Mouse (Mus musculus) limb, embryonic 12.5 days (tissue): ENCODE measurements around the gene Gm28551. TPM values are rescaled to one million over a fixed set of nuclear protein-coding genes. Genes with fewer than 3 reads are reported as not detected.
"Not testable (repeated sequence)": the region's sequence is repeated elsewhere in the genome, so short reads cannot be mapped to it uniquely, and the experiment has no call there.

Experiments
- ATAC-seq: fragments of 200-750 bp; cut with Nextera tagmentation; 2 replicates; pipeline ENCODE4 v1.8.0; 2017; ENCODE audit warnings: low read depth, moderate TSS enrichment; ENCODE audit not compliant: insufficient number of reproducible peaks, insufficient read depth, low FRiP score, low TSS enrichment
- H3K27ac ChIP-seq: fragments of 300-500 bp; sonication (generic); 2 replicates; pipeline ENCODE4 v1.5.1; 2016; ENCODE audit warnings: mild to moderate bottlenecking, moderate library complexity
- H3K27me3 ChIP-seq: fragments of 300-500 bp; sonication (generic); 2 replicates; pipeline ENCODE4 v1.6.1; 2016; ENCODE audit warnings: mild to moderate bottlenecking, moderate library complexity
- H3K36me3 ChIP-seq: fragments of 300-500 bp; sonication (generic); 2 replicates; pipeline ENCODE4 v1.6.1; 2016; ENCODE audit warnings: mild to moderate bottlenecking, moderate library complexity
- H3K4me1 ChIP-seq: fragments of 300-500 bp; sonication (generic); replicated peaks from 2 replicates; pipeline ENCODE4 v1.6.1; 2016
- H3K4me2 ChIP-seq: fragments of 300-500 bp; sonication (generic); 2 replicates; pipeline ENCODE4 v1.6.1; 2016; ENCODE audit warnings: mild to moderate bottlenecking, moderate library complexity
- H3K4me3 ChIP-seq: fragments of 300-500 bp; sonication (generic); replicated peaks from 2 replicates; pipeline ENCODE4 v1.5.1; 2016; ENCODE audit warnings: mild to moderate bottlenecking
- H3K9ac ChIP-seq: fragments of 300-500 bp; sonication (generic); replicated peaks from 2 replicates; pipeline ENCODE4 v1.6.1; 2016; ENCODE audit warnings: mild to moderate bottlenecking, moderate library complexity
- H3K9me3 ChIP-seq: fragments of 300-500 bp; sonication (generic); 2 replicates; pipeline ENCODE4 v1.6.1; 2016; ENCODE audit warnings: mild to moderate bottlenecking, moderate library complexity
- WGBS: fragments of 180-500 bp; shearing (Covaris S2); methylation state at CpG from one replicate; pipeline ENCODE4 v1.1.7; 2016; 5-methylcytosine and 5-hydroxymethylcytosine counted together
- polyA plus RNA-seq: library from polyadenylated mRNA; unstranded; fragments of >200 nt; fragmentation: Nextera tagmentation; extraction: Ambion mirVana; gene quantifications from 2 replicates; pipeline ENCODE4 v1.2.1, GENCODE M21; 2016

Gm28551 gene
- 0.87 and 1.1 TPM in 2 replicates for polyA plus RNA-seq

GRCm38 (mm10) chr1:53352327-53353261, at the start of gene Gm28551, which contains the start of the genes Asdurf and Asnsd1:
TSS of gene Gm28551 (minus strand) at chr1:53352667.
TSS of gene Asdurf (minus strand) at chr1:53352619.
TSS of gene Asnsd1 (minus strand) at chr1:53352752.
- Histone ChIP-seq H3K27ac (peak within 1 kb of the TSS; percentile 90), H3K9me3 (no peaks in the 10 kb centered on the region), H3K4me1 (peaks cover 7% of the 10 kb centered on the region), H3K36me3 (peaks cover 26% of the 10 kb centered on the region), H3K9ac (peak within 1 kb of the TSS; percentile 91), H3K4me3 (peak within 1 kb of the TSS; percentile 86), H3K27me3 (no peaks in the 10 kb centered on the region), H3K4me2 (peak within 1 kb of the TSS; percentile 57)
- WGBS, result under 1% methylated on average over 44 of the region's 44 CpGs
- ATAC-seq, result peak; percentile 98

GRCm38 (mm10) chr1:53393936-53394760, 41.7 kb upstream of the Gm28551 start:
- not testable (repeated sequence) for H3K4me1 ChIP-seq, H3K9me3 ChIP-seq, H3K27me3 ChIP-seq, ATAC-seq, H3K36me3 ChIP-seq
- WGBS, result 31% methylated on average over 21 of the region's 21 CpGs
- H3K9ac ChIP-seq, result 0 out of 2 replicates have a peak overlapping the region, but pooled peaks have one; percentile 27
- peak overlapping the region; percentile 45 for H3K4me2 ChIP-seq
- H3K27ac ChIP-seq, result peak overlapping the region; percentile 56
- H3K4me3 ChIP-seq, result peak overlapping the region; percentile 18; the same call in 1 of the 2 replicates

- no peaks in the 10 kb centered on the region for H3K36me3 ChIP-seq
- H3K9me3 ChIP-seq, result peaks cover 13% of the 10 kb centered on the region
- H3K27ac ChIP-seq, result no peak overlapping the region
- ATAC-seq, result no peak
- no peak overlapping the region for H3K4me3 ChIP-seq
- no peak overlapping the region for H3K4me2 ChIP-seq
- no peaks in the 10 kb centered on the region for H3K27me3 ChIP-seq
- 94% methylated on average over 12 of the region's 14 CpGs for WGBS
- H3K9ac ChIP-seq, result no peak overlapping the region
- 0 out of 2 replicates have a peak, but pooled peaks cover under 1% of the 10 kb centered on the region for H3K4me1 ChIP-seq
Observed at GRCm38 (mm10) chr1:53388762-53389161, 36.3 kb upstream of the Gm28551 start.

- 72% methylated on average over 6 of the region's 6 CpGs for WGBS
- H3K9ac ChIP-seq, result no peak overlapping the region
- H3K4me1 ChIP-seq, result no peaks in the 10 kb centered on the region
- H3K27ac ChIP-seq, result no peak overlapping the region
- H3K9me3 ChIP-seq, result peaks cover 6% of the 10 kb centered on the region; the same call in 1 of the 2 replicates
- H3K27me3 ChIP-seq, result no peaks in the 10 kb centered on the region
- no peak overlapping the region for H3K4me2 ChIP-seq
- H3K4me3 ChIP-seq, result no peak overlapping the region
- H3K36me3 ChIP-seq, result no peaks in the 10 kb centered on the region
- ATAC-seq, result no peak
Observed at GRCm38 (mm10) chr1:53384085-53384688, 31.7 kb upstream of the Gm28551 start.

GRCm38 (mm10) chr1:53377731-53378130, 25.3 kb upstream of the Gm28551 start:
- H3K4me3 ChIP-seq, result no peak overlapping the region
- no peak overlapping the region for H3K9ac ChIP-seq
- no peak overlapping the region for H3K4me2 ChIP-seq
- no peaks in the 10 kb centered on the region for H3K9me3 ChIP-seq
- no peaks in the 10 kb centered on the region for H3K27me3 ChIP-seq
- no peaks in the 10 kb centered on the region for H3K36me3 ChIP-seq
- no peaks in the 10 kb centered on the region for H3K4me1 ChIP-seq
- no peak for ATAC-seq
- 82% methylated on average over 3 of the region's 3 CpGs for WGBS
- H3K27ac ChIP-seq, result no peak overlapping the region

- not testable (repeated sequence) for H3K4me2 ChIP-seq, H3K9ac ChIP-seq, H3K4me3 ChIP-seq, ATAC-seq, H3K27me3 ChIP-seq, H3K36me3 ChIP-seq, H3K4me1 ChIP-seq, H3K9me3 ChIP-seq, H3K27ac ChIP-seq
- WGBS, result 94% methylated on average over 2 of the region's 2 CpGs
Observed at GRCm38 (mm10) chr1:53375965-53376364, 23.5 kb upstream of the Gm28551 start.

- ATAC-seq, result no peak
- Histone ChIP-seq H3K9me3 (no peaks in the 10 kb centered on the region), H3K4me3 (no peak overlapping the region), H3K4me1 (no peaks in the 10 kb centered on the region), H3K36me3 (no peaks in the 10 kb centered on the region), H3K4me2 (no peak overlapping the region), H3K27ac (no peak overlapping the region), H3K27me3 (no peaks in the 10 kb centered on the region), H3K9ac (no peak overlapping the region)
Observed at GRCm38 (mm10) chr1:53358988-53359387, 6.5 kb upstream of the Gm28551 start.

- H3K27ac ChIP-seq, result no peak overlapping the region
- H3K36me3 ChIP-seq, result peaks cover 51% of the 10 kb centered on the region
- H3K4me2 ChIP-seq, result no peak overlapping the region
- H3K4me3 ChIP-seq, result no peak overlapping the region
- H3K4me1 ChIP-seq, result no peaks in the 10 kb centered on the region
- no peak for ATAC-seq
- no peak overlapping the region for H3K9ac ChIP-seq
- H3K9me3 ChIP-seq, result peaks cover 10% of the 10 kb centered on the region; the same call in 1 of the 2 replicates
- over 99% methylated on average over 2 of the region's 2 CpGs for WGBS
- no peaks in the 10 kb centered on the region for H3K27me3 ChIP-seq
Observed at GRCm38 (mm10) chr1:53341071-53341470, 11.4 kb downstream of the Gm28551 start.

GRCm38 (mm10) chr1:53337403-53337802, 15.1 kb downstream of the Gm28551 start:
- 83% methylated on average over 2 of the region's 2 CpGs for WGBS
- not testable (repeated sequence) for H3K9ac ChIP-seq, ATAC-seq

GRCm38 (mm10) chr1:53335465-53335864, 17.0 kb downstream of the Gm28551 start:
- ATAC-seq, result no peak

More at GRCm38 (mm10) chr1:53337403-53337802, 15.1 kb downstream of the Gm28551 start:
- not testable (repeated sequence) for H3K4me3 ChIP-seq, H3K9me3 ChIP-seq, H3K27ac ChIP-seq, H3K4me1 ChIP-seq, H3K27me3 ChIP-seq, H3K4me2 ChIP-seq
- peaks cover 22% of the 10 kb centered on the region for H3K36me3 ChIP-seq

GRCm38 (mm10) chr1:53333527-53333926, 18.9 kb downstream of the Gm28551 start:
- not testable (repeated sequence) for H3K4me3 ChIP-seq, H3K4me2 ChIP-seq, H3K9me3 ChIP-seq, H3K36me3 ChIP-seq, H3K27ac ChIP-seq, H3K27me3 ChIP-seq, H3K9ac ChIP-seq, H3K4me1 ChIP-seq, ATAC-seq
- 90% methylated on average over 5 of the region's 5 CpGs for WGBS

More at GRCm38 (mm10) chr1:53335465-53335864, 17.0 kb downstream of the Gm28551 start:
- Histone ChIP-seq H3K27ac (no peak overlapping the region), H3K9ac (no peak overlapping the region), H3K4me3 (no peak overlapping the region), H3K36me3 (peaks cover 3% of the 10 kb centered on the region), H3K4me2 (no peak overlapping the region), H3K4me1 (no peaks in the 10 kb centered on the region), H3K27me3 (no peaks in the 10 kb centered on the region), H3K9me3 (no peaks in the 10 kb centered on the region)
